Mouse (Mus musculus): ENCODE results near the gene Cfap73. TPM values are rescaled to one million over a fixed set of nuclear protein-coding genes. Genes with fewer than 3 reads are reported as not detected.

The Cfap73 gene
- total and polyA plus RNA-seq, 3 experiments: 0.26 TPM; not detected in 2

- Histone ChIP-seq H3K4me2 (ENCODE audit: insufficient read depth, low read depth, poor library complexity, severe bottlenecking) (no peak overlapping the region), H3K9ac (ENCODE audit: insufficient read depth, low read depth) (no peak overlapping the region), H3K9me3 (replicated peaks; ENCODE audit: low read length) (no peaks in the 10 kb centered on the region), H3K27ac (ENCODE audit: insufficient read depth, low read depth) (no peak overlapping the region), H3K4me1 (ENCODE audit: control insufficient read depth in 1 of 2, insufficient read depth in 2 of 2) (peaks cover 3% of the 10 kb centered on the region in 2 experiments; a peak in 3 of 4 replicates), H3K79me2 (replicated peaks; ENCODE audit: control insufficient read depth, extremely low read depth, insufficient read depth, poor library complexity, severe bottlenecking) (no peaks in the 10 kb centered on the region), H3K27me3 (replicated peaks) (peaks cover 13% of the 10 kb centered on the region), H3K4me3 (replicated peaks in 1 of 3; ENCODE audit: low read depth in 2 of 3, low read length in 2 of 3, poor library complexity in 1 of 3) (no peak overlapping the region), H3K36me3 (replicated peaks in 1 of 2; ENCODE audit: control insufficient read depth in 1 of 2, insufficient read depth in 1 of 2, low read length in 1 of 2) (peaks cover 0 to 2% of the 10 kb centered on the region in 2 experiments)
- dilution Hi-C loops (cut with MboI; ENCODE audit: extremely low pct_ligation_motif_present, extremely low pct_unique_long_range_greater_than_20kb, low sequenced_read_pairs) (no loop called here), in situ Hi-C loops (cut with MboI; ENCODE audit: low pct_ligation_motif_present, low pct_unique_long_range_greater_than_20kb, low sequenced_read_pairs) (loop anchor here (25.0 kb wide), 2 partner anchors 339 to 464 kb away; no protein-coding TSS in a partner anchor)
- DNase-seq (ENCODE audit: extremely low read depth): no peak
- TF ChIP-seq MEF2A (IDR thresholded peaks at IDR 0.05; ENCODE audit: borderline replicate concordance, low read depth, low read length) (no peak), USF2 (conservative IDR thresholded peaks at IDR 0.05; ENCODE audit: low read depth, low read length) (no peak), CTCF (conservative IDR thresholded peaks at IDR 0.05 in 1 of 2, IDR thresholded peaks at IDR 0.05 in 1 of 2; ENCODE audit: low read depth in 2 of 2, low read length in 2 of 2) (peak; percentile 41 to 72; a peak in 3 of 4 replicates), SMC3 (IDR thresholded peaks at IDR 0.05; ENCODE audit: low read depth, low read length) (peak; percentile 66), TBP (conservative IDR thresholded peaks at IDR 0.05; ENCODE audit: low read depth, low read length) (no peak), RAD21 (IDR thresholded peaks at IDR 0.05; ENCODE audit: low read depth, low read length) (peak; percentile 46), ZNF384 (IDR thresholded peaks at IDR 0.05; ENCODE audit: low read depth, low read length) (no peak), MXI1 (IDR thresholded peaks at IDR 0.05; ENCODE audit: low read depth, low read length) (no peak), GABPA (IDR thresholded peaks at IDR 0.05; ENCODE audit: insufficient replicate concordance, low read depth, low read length) (no peak)
These were observed 32.9 kb downstream of the Cfap73 start for GRCm38 (mm10) chr5:120600946-120601668.

GRCm38 (mm10) chr5:120599625-120600024, 34.4 kb downstream of the Cfap73 start:
- Histone ChIP-seq H3K9me3 (replicated peaks; ENCODE audit: low read length) (no peaks in the 10 kb centered on the region), H3K4me1 (ENCODE audit: control insufficient read depth in 1 of 2, insufficient read depth in 2 of 2) (peaks cover 0 to 3% of the 10 kb centered on the region in 2 experiments; a peak in 2 of 4 replicates), H3K36me3 (replicated peaks in 1 of 2; ENCODE audit: control insufficient read depth in 1 of 2, insufficient read depth in 1 of 2, low read length in 1 of 2) (no peaks in the 10 kb centered on the region), H3K4me2 (ENCODE audit: insufficient read depth, low read depth, poor library complexity, severe bottlenecking) (no peak overlapping the region), H3K27ac (ENCODE audit: insufficient read depth, low read depth) (no peak overlapping the region), H3K9ac (ENCODE audit: insufficient read depth, low read depth) (no peak overlapping the region), H3K4me3 (replicated peaks in 1 of 3; ENCODE audit: low read depth in 2 of 3, low read length in 2 of 3, poor library complexity in 1 of 3) (no peak overlapping the region), H3K27me3 (replicated peaks) (peaks cover 18% of the 10 kb centered on the region), H3K79me2 (replicated peaks; ENCODE audit: control insufficient read depth, extremely low read depth, insufficient read depth, poor library complexity, severe bottlenecking) (no peaks in the 10 kb centered on the region)
- in situ Hi-C loops (cut with MboI; ENCODE audit: low pct_ligation_motif_present, low pct_unique_long_range_greater_than_20kb, low sequenced_read_pairs): loop anchor here (25.0 kb wide), 2 partner anchors 337 to 462 kb away; no protein-coding TSS in a partner anchor
- TF ChIP-seq CHD2 (IDR thresholded peaks at IDR 0.05; ENCODE audit: low read length): no peak
- TF ChIP-seq JUND (conservative IDR thresholded peaks at IDR 0.05; ENCODE audit: low read depth, low read length): no peak
- TF ChIP-seq BHLHE40 (IDR thresholded peaks at IDR 0.05; ENCODE audit: low read depth, low read length): no peak
- no peak for TF ChIP-seq POLR2A (IDR thresholded peaks at IDR 0.05; ENCODE audit: low read depth, low read length)
- TF ChIP-seq MEF2A (IDR thresholded peaks at IDR 0.05; ENCODE audit: borderline replicate concordance, low read depth, low read length): no peak
- no peak for TF ChIP-seq GABPA (IDR thresholded peaks at IDR 0.05; ENCODE audit: insufficient replicate concordance, low read depth, low read length)
- no peak for TF ChIP-seq MXI1 (IDR thresholded peaks at IDR 0.05; ENCODE audit: low read depth, low read length)
- no peak for TF ChIP-seq PAX5 (IDR thresholded peaks at IDR 0.05; ENCODE audit: low read length)
- TF ChIP-seq MYC (IDR thresholded peaks at IDR 0.05; ENCODE audit: low read depth, low read length): no peak
- TF ChIP-seq TCF12 (IDR thresholded peaks at IDR 0.05; ENCODE audit: low read depth, low read length): no peak
- TF ChIP-seq ELF1 (IDR thresholded peaks at IDR 0.05; ENCODE audit: low read depth, low read length): no peak
- no peak for TF ChIP-seq USF2 (conservative IDR thresholded peaks at IDR 0.05; ENCODE audit: low read depth, low read length)
- no peak for TF ChIP-seq MAZ (IDR thresholded peaks at IDR 0.05; ENCODE audit: low read depth, low read length)
- TF ChIP-seq RCOR1 (conservative IDR thresholded peaks at IDR 0.05; ENCODE audit: low read depth, low read length): no peak
- no peak for TF ChIP-seq NELFE (IDR thresholded peaks at IDR 0.05; ENCODE audit: low read depth, low read length)
- TF ChIP-seq USF1 (IDR thresholded peaks at IDR 0.05; ENCODE audit: low read depth, low read length): no peak
- no peak for TF ChIP-seq POLR2AphosphoS2 (IDR thresholded peaks at IDR 0.05; ENCODE audit: low read depth, low read length)
- no peak for TF ChIP-seq SIN3A (IDR thresholded peaks at IDR 0.05; ENCODE audit: low read length)
- TF ChIP-seq CTCF (conservative IDR thresholded peaks at IDR 0.05 in 1 of 2, IDR thresholded peaks at IDR 0.05 in 1 of 2; ENCODE audit: low read depth in 2 of 2, low read length in 2 of 2): no peak
- dilution Hi-C loops (cut with MboI; ENCODE audit: extremely low pct_ligation_motif_present, extremely low pct_unique_long_range_greater_than_20kb, low sequenced_read_pairs): no loop called here
- DNase-seq (ENCODE audit: extremely low read depth): no peak

Data from CH12.LX (cell line).